Mouse (Mus musculus) hindbrain, embryonic 10.5 days (tissue): ENCODE measurements around the gene Hagh. TPM values are rescaled to one million over a fixed set of nuclear protein-coding genes. Genes with fewer than 3 reads are reported as not detected.

Source experiments
- DNase-seq: peaks from one replicate; pipeline ENCODE4 v3.0.0-alpha.2; 2017; ENCODE audit warnings: low spot score
- H3K27ac ChIP-seq: fragments of 300-500 bp; sonication (generic); 2 replicates; pipeline ENCODE4 v1.5.1; 2016; ENCODE audit warnings: mild to moderate bottlenecking, moderate library complexity
- H3K27me3 ChIP-seq: fragments of 300-500 bp; sonication (generic); 2 replicates; pipeline ENCODE4 v1.6.1; 2016; ENCODE audit warnings: mild to moderate bottlenecking; ENCODE audit not compliant: poor library complexity, insufficient read depth, severe bottlenecking
- H3K36me3 ChIP-seq: fragments of 300-500 bp; sonication (generic); 2 replicates; pipeline ENCODE4 v1.6.1; 2016; ENCODE audit warnings: mild to moderate bottlenecking, moderate library complexity
- H3K4me1 ChIP-seq: fragments of 300-500 bp; sonication (generic); replicated peaks from 2 replicates; pipeline ENCODE4 v1.6.1; 2016; ENCODE audit warnings: mild to moderate bottlenecking
- H3K4me3 ChIP-seq: fragments of 300-500 bp; sonication (generic); 2 replicates; pipeline ENCODE4 v1.5.1; 2016; ENCODE audit warnings: mild to moderate bottlenecking, moderate library complexity
- H3K9me3 ChIP-seq: fragments of 300-500 bp; sonication (generic); 2 replicates; pipeline ENCODE4 v1.6.1; 2016; ENCODE audit warnings: mild to moderate bottlenecking, moderate library complexity
- WGBS: fragments of 180-500 bp; shearing (Covaris S2); methylation state at CpG from one replicate; pipeline ENCODE4 v1.1.7; 2016; 5-methylcytosine and 5-hydroxymethylcytosine counted together
- polyA plus RNA-seq: library from polyadenylated mRNA; unstranded; fragments of >200 nt; fragmentation: Nextera tagmentation; extraction: Ambion mirVana; gene quantifications from 2 replicates; pipeline ENCODE4 v1.2.1, GENCODE M21; 2016

Gene Hagh
- polyA plus RNA-seq, 1 experiment from 2014 or later, result 34.3 TPM

DNA sequence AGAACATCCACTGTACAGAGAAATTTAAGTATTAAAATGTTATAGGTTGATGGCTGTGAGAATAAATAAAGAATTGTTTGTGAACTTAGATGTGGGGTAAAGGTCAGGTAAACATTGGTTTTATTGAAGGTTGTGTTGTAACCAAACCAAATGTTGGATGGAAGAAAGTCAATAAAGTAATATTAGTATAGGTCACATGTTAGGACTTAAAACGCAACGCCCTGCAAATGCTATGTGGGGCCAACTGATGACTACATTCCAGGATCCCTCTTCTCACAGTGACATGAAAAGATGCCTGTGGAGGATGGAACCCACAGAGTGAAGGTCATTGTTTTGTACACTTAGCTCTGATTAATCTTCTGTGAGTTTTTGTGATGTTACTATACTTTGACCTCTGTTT, 20.5 kb upstream of the Hagh start:
- no peaks in the 10 kb centered on the region for H3K4me1 ChIP-seq
- DNase-seq, result no peak
- H3K27me3 ChIP-seq, result no peaks in the 10 kb centered on the region; the same call in 1 of the 2 replicates
- H3K36me3 ChIP-seq, result no peaks in the 10 kb centered on the region
- H3K9me3 ChIP-seq, result no peaks in the 10 kb centered on the region
- H3K4me3 ChIP-seq, result no peak overlapping the region
- 74% methylated on average over 2 of the region's 2 CpGs for WGBS
- H3K27ac ChIP-seq, result no peak overlapping the region

- Histone ChIP-seq H3K9me3 (no peaks in the 10 kb centered on the region), H3K36me3 (no peaks in the 10 kb centered on the region), H3K27ac (no peak overlapping the region), H3K4me3 (no peak overlapping the region), H3K4me1 (no peaks in the 10 kb centered on the region), H3K27me3 (no peaks in the 10 kb centered on the region; the same call in 1 of the 2 replicates)
- WGBS, result 56% methylated on average over 3 of the region's 3 CpGs
- no peak for DNase-seq
Measured at GRCm38 (mm10) chr17:24821351-24822280, 18.3 kb upstream of the Hagh start.

DNA sequence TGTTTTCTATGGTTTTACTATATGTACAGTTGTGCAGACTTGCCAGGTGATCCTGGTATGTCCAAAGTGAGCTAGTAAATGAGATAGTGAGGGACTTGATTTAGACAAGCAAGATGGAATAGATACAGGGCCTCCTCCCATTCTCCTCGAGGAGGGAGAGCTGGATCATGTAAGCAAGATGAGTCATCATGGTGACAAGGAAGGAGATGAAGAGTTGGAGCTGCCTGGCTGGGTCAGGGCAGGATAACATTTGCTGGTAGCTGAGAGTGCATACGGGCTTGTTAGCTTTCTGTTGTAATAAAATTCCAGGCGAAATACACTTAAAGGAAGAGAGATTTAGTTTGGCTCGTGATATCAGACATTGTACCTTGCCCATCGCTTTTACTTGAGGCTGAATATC, 398 bp downstream of the Hagh start:
- no peak for DNase-seq
- 70% methylated on average over 5 of the region's 5 CpGs for WGBS
- no peaks in the 10 kb centered on the region for H3K4me1 ChIP-seq
- H3K4me3 ChIP-seq, result no peak overlapping the region
- peaks cover 7% of the 10 kb centered on the region; the same call in 1 of the 2 replicates for H3K27me3 ChIP-seq
- H3K27ac ChIP-seq, result no peak overlapping the region
- H3K9me3 ChIP-seq, result no peaks in the 10 kb centered on the region
- H3K36me3 ChIP-seq, result no peaks in the 10 kb centered on the region

DNA sequence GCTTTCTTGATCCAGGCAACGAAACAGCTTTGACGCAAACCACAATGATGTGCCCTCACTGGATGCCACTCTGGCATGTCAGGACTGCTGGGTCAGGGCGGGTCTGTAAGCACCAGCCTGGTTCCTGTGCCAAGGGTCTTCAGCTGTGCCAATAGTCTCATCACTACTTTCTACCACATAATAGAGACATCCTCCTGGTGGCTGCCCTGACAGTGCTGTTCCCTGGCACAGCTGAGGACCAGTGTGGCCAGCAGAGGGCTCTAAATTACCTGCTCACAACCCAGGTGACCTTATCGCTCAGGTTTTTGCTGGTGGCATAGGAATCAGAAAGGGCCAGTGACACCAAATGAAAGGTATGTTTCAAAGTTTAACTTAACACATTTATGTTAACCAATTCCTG, 1.2 kb downstream of the Hagh start:
- Histone ChIP-seq H3K4me1 (no peaks in the 10 kb centered on the region), H3K27ac (no peak overlapping the region), H3K27me3 (peaks cover 7% of the 10 kb centered on the region; the same call in 1 of the 2 replicates), H3K36me3 (no peaks in the 10 kb centered on the region), H3K9me3 (no peaks in the 10 kb centered on the region), H3K4me3 (no peak overlapping the region)
- DNase-seq, result no peak
- WGBS, result 55% methylated on average over 4 of the region's 4 CpGs

DNA sequence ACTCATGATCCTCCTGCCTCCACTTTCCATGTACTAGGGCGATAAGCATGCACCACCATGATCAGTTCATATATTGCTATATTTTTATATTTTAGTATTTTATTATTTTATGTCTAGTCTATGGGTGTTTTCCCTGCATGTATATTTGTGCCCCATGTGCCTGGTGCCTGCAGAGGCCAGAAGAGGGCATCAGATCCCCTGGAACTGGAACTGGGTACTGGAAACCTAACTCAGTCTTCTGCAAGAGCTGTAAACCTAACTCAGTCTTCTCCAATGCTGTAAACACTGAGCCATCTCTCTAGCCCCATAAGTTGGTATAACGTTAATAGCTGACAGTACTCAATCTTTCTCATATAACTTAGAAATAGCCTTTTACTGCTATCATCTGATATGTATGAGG, 2.7 kb downstream of the Hagh start:
- peaks cover 7% of the 10 kb centered on the region; the same call in 1 of the 2 replicates for H3K27me3 ChIP-seq
- 60% methylated on average over 2 of the region's 2 CpGs for WGBS
- no peaks in the 10 kb centered on the region for H3K9me3 ChIP-seq
- no peak overlapping the region for H3K27ac ChIP-seq
- no peaks in the 10 kb centered on the region for H3K4me1 ChIP-seq
- H3K4me3 ChIP-seq, result no peak overlapping the region
- H3K36me3 ChIP-seq, result no peaks in the 10 kb centered on the region
- DNase-seq, result no peak

GRCm38 (mm10) chr17:24844525-24844924, 4.6 kb downstream of the Hagh start:
- 55% methylated on average over 9 of the region's 9 CpGs for WGBS
- no peaks in the 10 kb centered on the region for H3K36me3 ChIP-seq
- H3K9me3 ChIP-seq, result no peaks in the 10 kb centered on the region
- no peak overlapping the region for H3K4me3 ChIP-seq
- H3K4me1 ChIP-seq, result peaks cover 13% of the 10 kb centered on the region
- H3K27ac ChIP-seq, result no peak overlapping the region
- H3K27me3 ChIP-seq, result peaks cover 7% of the 10 kb centered on the region; the same call in 1 of the 2 replicates
- DNase-seq, result no peak

DNA sequence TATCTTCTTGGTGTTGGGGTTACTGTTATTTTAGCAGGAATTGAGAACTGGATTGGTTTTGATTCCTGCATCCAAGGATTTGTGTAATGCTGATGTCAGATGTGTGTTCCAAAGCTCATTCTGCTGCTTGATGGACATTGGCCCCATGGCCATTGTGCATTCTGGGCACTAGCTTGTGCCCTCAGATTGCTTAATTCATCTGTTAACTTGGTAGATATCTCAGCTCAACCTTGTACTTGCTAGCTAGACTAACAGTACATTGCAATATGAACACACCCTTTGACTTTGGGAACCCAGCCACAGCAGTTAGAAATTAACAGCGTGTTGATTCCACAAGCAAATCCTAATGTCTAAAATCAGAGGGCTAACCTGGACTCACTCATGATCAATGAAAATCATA, 7.4 kb downstream of the Hagh start:
- Histone ChIP-seq H3K4me3 (no peak overlapping the region), H3K27ac (no peak overlapping the region), H3K36me3 (no peaks in the 10 kb centered on the region), H3K9me3 (no peaks in the 10 kb centered on the region), H3K27me3 (peaks cover 17% of the 10 kb centered on the region), H3K4me1 (peaks cover 29% of the 10 kb centered on the region)
- WGBS, result 94% methylated on average over 1 of the region's 1 CpGs
- no peak for DNase-seq

DNA sequence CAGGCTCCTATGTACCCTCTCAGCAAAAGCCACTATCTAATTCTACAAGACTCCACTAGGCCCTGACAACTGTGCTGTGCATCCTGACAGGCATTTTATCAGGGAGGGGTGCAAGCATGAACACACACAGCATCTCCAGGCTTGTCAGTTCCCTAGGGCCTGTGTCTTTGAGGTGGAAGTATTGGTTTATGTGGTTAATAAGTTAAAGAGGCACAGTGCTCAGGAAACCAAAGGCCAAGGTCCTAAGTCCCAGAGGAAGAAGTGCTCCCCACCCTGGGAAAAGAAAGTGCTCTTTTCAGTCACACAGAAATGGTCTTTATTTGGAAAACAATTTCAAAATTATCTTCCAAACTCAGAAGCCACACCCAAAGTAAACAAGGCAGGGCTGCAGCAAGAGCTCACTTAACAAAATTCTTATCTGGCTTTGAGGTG, 8.7 kb downstream of the Hagh start:
- no peak for DNase-seq
- H3K36me3 ChIP-seq, result peaks cover 9% of the 10 kb centered on the region
- H3K27ac ChIP-seq, result no peak overlapping the region; the same call in 1 of the 2 replicates
- H3K9me3 ChIP-seq, result no peaks in the 10 kb centered on the region
- H3K27me3 ChIP-seq, result peaks cover 17% of the 10 kb centered on the region
- peaks cover 29% of the 10 kb centered on the region for H3K4me1 ChIP-seq
- H3K4me3 ChIP-seq, result peak overlapping the region; percentile 70

GRCm38 (mm10) chr17:24849733-24850064, 9.8 kb downstream of the Hagh start:
- no peak for DNase-seq
- H3K36me3 ChIP-seq, result peaks cover 13% of the 10 kb centered on the region
- peaks cover 29% of the 10 kb centered on the region for H3K4me1 ChIP-seq
- H3K9me3 ChIP-seq, result no peaks in the 10 kb centered on the region
- peak overlapping the region; percentile 70 for H3K4me3 ChIP-seq
- H3K27ac ChIP-seq, result peak overlapping the region; percentile 93
- WGBS, result under 1% methylated on average over 21 of the region's 21 CpGs
- H3K27me3 ChIP-seq, result peaks cover 10% of the 10 kb centered on the region

- peak within 1 kb of the TSS; percentile 93 for H3K27ac ChIP-seq
- under 1% methylated on average over 58 of the region's 58 CpGs for WGBS
- H3K4me3 ChIP-seq, result peak within 1 kb of the TSS; percentile 70
- DNase-seq, result peak; percentile 97
- H3K36me3 ChIP-seq, result peaks cover 13% of the 10 kb centered on the region
- H3K4me1 ChIP-seq, result peaks cover 29% of the 10 kb centered on the region
- peaks cover 10% of the 10 kb centered on the region for H3K27me3 ChIP-seq
- H3K9me3 ChIP-seq, result no peaks in the 10 kb centered on the region
Measured at GRCm38 (mm10) chr17:24850065-24850772, 10.3 kb downstream of the Hagh start, which contains the start of gene Fahd1. Gene Fahd1 (minus strand): TSS chr17:24850364.

GRCm38 (mm10) chr17:24850773-24851127, 10.8 kb downstream of the Hagh start:
- peaks cover 13% of the 10 kb centered on the region for H3K36me3 ChIP-seq
- peaks cover 10% of the 10 kb centered on the region for H3K27me3 ChIP-seq
- no peak for DNase-seq
- H3K4me1 ChIP-seq, result peaks cover 29% of the 10 kb centered on the region
- H3K4me3 ChIP-seq, result peak overlapping the region; percentile 70
- WGBS, result 2% methylated on average over 20 of the region's 20 CpGs
- no peaks in the 10 kb centered on the region for H3K9me3 ChIP-seq
- H3K27ac ChIP-seq, result peak overlapping the region; percentile 93

GRCm38 (mm10) chr17:24851381-24852125, 11.6 kb downstream of the Hagh start:
- Histone ChIP-seq H3K27ac (no peak overlapping the region), H3K36me3 (peaks cover 20% of the 10 kb centered on the region), H3K27me3 (peaks cover 10% of the 10 kb centered on the region), H3K4me3 (peak overlapping the region; percentile 70), H3K9me3 (no peaks in the 10 kb centered on the region), H3K4me1 (peaks cover 29% of the 10 kb centered on the region)
- DNase-seq, result no peak
- 80% methylated on average over 10 of the region's 10 CpGs for WGBS
